Mouse (Mus musculus): ENCODE results near the gene Hoxb7. TPM values are rescaled to one million over a fixed set of nuclear protein-coding genes. Genes with fewer than 3 reads are reported as not detected.

The Hoxb7 gene
- polyA plus RNA-seq, 2 experiments: 2.7 to 4.4 TPM

- H3K27ac ChIP-seq (replicated peaks; ENCODE audit: low read depth, low read length): no peak overlapping the region
- peaks cover 95% of the 10 kb centered on the region for H3K27me3 ChIP-seq (ENCODE audit: control insufficient read depth, insufficient read depth, low read length)
- TF ChIP-seq POLR2A (IDR thresholded peaks at IDR 0.05; ENCODE audit: borderline replicate concordance, extremely low read depth, insufficient read depth, insufficient read length): no peak
- no peak for ATAC-seq (ENCODE audit: low FRiP score, low read depth)
- 0 out of 2 replicates have a peak, but pooled peaks cover 7% of the 10 kb centered on the region for H3K4me1 ChIP-seq (ENCODE audit: control insufficient read depth, insufficient read depth, low read length)
- no peak for DNase-seq (ENCODE audit: low spot score)
- H3K4me3 ChIP-seq (replicated peaks; ENCODE audit: low read length): no peak overlapping the region
- no peak overlapping the region for H3K9ac ChIP-seq (ENCODE audit: low read depth, low read length, severe bottlenecking)
- H3K9me3 ChIP-seq (ENCODE audit: control insufficient read depth, low read length): no peaks in the 10 kb centered on the region
- 22% methylated on average over 8 of the region's 8 CpGs for WGBS
- no peaks in the 10 kb centered on the region for H3K36me3 ChIP-seq (ENCODE audit: control insufficient read depth, insufficient read depth, low read length)
- H3K4me2 ChIP-seq (replicated peaks; ENCODE audit: low read depth, low read length, severe bottlenecking): no peak overlapping the region
Measured at GRCm38 (mm10) chr11:96264390-96265020, 21.9 kb upstream of the Hoxb7 start.

GRCm38 (mm10) chr11:96265954-96266353, 20.5 kb upstream of the Hoxb7 start:
- TF ChIP-seq POLR2A (IDR thresholded peaks at IDR 0.05; ENCODE audit: borderline replicate concordance, extremely low read depth, insufficient read depth, insufficient read length): no peak
- Histone ChIP-seq H3K9ac (ENCODE audit: low read depth, low read length, severe bottlenecking) (no peak overlapping the region), H3K4me2 (replicated peaks; ENCODE audit: low read depth, low read length, severe bottlenecking) (no peak overlapping the region), H3K27me3 (ENCODE audit: control insufficient read depth, insufficient read depth, low read length) (peaks cover 96% of the 10 kb centered on the region), H3K4me3 (replicated peaks; ENCODE audit: low read length) (no peak overlapping the region), H3K27ac (replicated peaks; ENCODE audit: low read depth, low read length) (no peak overlapping the region), H3K4me1 (ENCODE audit: control insufficient read depth, insufficient read depth, low read length) (0 out of 2 replicates have a peak, but pooled peaks cover 3% of the 10 kb centered on the region), H3K36me3 (ENCODE audit: control insufficient read depth, insufficient read depth, low read length) (no peaks in the 10 kb centered on the region), H3K9me3 (ENCODE audit: control insufficient read depth, low read length) (no peaks in the 10 kb centered on the region)
- WGBS: 5% methylated on average over 7 of the region's 7 CpGs
- DNase-seq (ENCODE audit: low spot score): no peak
- no peak for ATAC-seq (ENCODE audit: low FRiP score, low read depth)

GRCm38 (mm10) chr11:96267021-96267920, 19.2 kb upstream of the Hoxb7 start:
- WGBS: 29% methylated on average over 7 of the region's 7 CpGs
- ATAC-seq (ENCODE audit: low FRiP score, low read depth) (no peak), DNase-seq (ENCODE audit: low spot score) (no peak)
- no peak overlapping the region for H3K9ac ChIP-seq (ENCODE audit: low read depth, low read length, severe bottlenecking)
- no peak overlapping the region for H3K4me3 ChIP-seq (replicated peaks; ENCODE audit: low read length)
- no peak for TF ChIP-seq POLR2A (IDR thresholded peaks at IDR 0.05; ENCODE audit: borderline replicate concordance, extremely low read depth, insufficient read depth, insufficient read length)
- no peaks in the 10 kb centered on the region for H3K36me3 ChIP-seq (ENCODE audit: control insufficient read depth, insufficient read depth, low read length)
- no peak overlapping the region for H3K4me2 ChIP-seq (replicated peaks; ENCODE audit: low read depth, low read length, severe bottlenecking)
- no peak overlapping the region for H3K27ac ChIP-seq (replicated peaks; ENCODE audit: low read depth, low read length)
- H3K9me3 ChIP-seq (ENCODE audit: control insufficient read depth, low read length): no peaks in the 10 kb centered on the region
- H3K4me1 ChIP-seq (ENCODE audit: control insufficient read depth, insufficient read depth, low read length): no peaks in the 10 kb centered on the region
- peaks cover 97% of the 10 kb centered on the region for H3K27me3 ChIP-seq (ENCODE audit: control insufficient read depth, insufficient read depth, low read length)

GRCm38 (mm10) chr11:96268031-96268745, 18.2 kb upstream of the Hoxb7 start:
- Histone ChIP-seq H3K36me3 (ENCODE audit: control insufficient read depth, insufficient read depth, low read length) (no peaks in the 10 kb centered on the region), H3K9ac (ENCODE audit: low read depth, low read length, severe bottlenecking) (no peak overlapping the region), H3K4me1 (ENCODE audit: control insufficient read depth, insufficient read depth, low read length) (no peaks in the 10 kb centered on the region), H3K4me3 (replicated peaks; ENCODE audit: low read length) (no peak overlapping the region), H3K27me3 (ENCODE audit: control insufficient read depth, insufficient read depth, low read length) (peaks cover 97% of the 10 kb centered on the region), H3K4me2 (replicated peaks; ENCODE audit: low read depth, low read length, severe bottlenecking) (no peak overlapping the region), H3K9me3 (ENCODE audit: control insufficient read depth, low read length) (no peaks in the 10 kb centered on the region), H3K27ac (replicated peaks; ENCODE audit: low read depth, low read length) (no peak overlapping the region)
- no peak for TF ChIP-seq POLR2A (IDR thresholded peaks at IDR 0.05; ENCODE audit: borderline replicate concordance, extremely low read depth, insufficient read depth, insufficient read length)
- DNase-seq (ENCODE audit: low spot score) (no peak), ATAC-seq (ENCODE audit: low FRiP score, low read depth) (no peak)
- 22% methylated on average over 1 of the region's 1 CpGs for WGBS

DNA sequence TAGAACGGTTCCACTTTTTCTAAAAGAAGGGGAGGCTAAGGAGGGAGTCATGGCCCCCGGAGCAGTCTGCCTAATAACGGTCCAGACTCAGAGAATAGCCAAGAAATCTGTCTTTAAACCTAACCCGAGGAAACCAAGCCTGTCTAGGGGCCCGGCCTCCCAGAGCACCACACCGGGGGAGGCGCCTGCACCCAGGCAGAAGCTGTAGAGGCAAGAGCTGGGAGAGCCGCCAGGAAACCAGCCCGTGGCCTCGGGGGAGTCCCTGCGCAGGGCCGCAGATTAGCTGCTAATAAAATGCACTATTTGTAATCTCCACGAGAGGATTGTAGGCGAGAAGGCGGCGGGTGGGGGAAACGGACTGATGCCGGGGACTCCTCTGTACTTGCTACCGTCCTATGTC, 16.6 kb upstream of the Hoxb7 start:
- Histone ChIP-seq H3K27me3 (ENCODE audit: control insufficient read depth, insufficient read depth, low read length) (peaks cover 97% of the 10 kb centered on the region), H3K9me3 (ENCODE audit: control insufficient read depth, low read length) (no peaks in the 10 kb centered on the region), H3K36me3 (ENCODE audit: control insufficient read depth, insufficient read depth, low read length) (no peaks in the 10 kb centered on the region), H3K9ac (ENCODE audit: low read depth, low read length, severe bottlenecking) (no peak overlapping the region), H3K4me2 (replicated peaks; ENCODE audit: low read depth, low read length, severe bottlenecking) (no peak overlapping the region), H3K4me3 (replicated peaks; ENCODE audit: low read length) (no peak overlapping the region), H3K4me1 (ENCODE audit: control insufficient read depth, insufficient read depth, low read length) (no peaks in the 10 kb centered on the region), H3K27ac (replicated peaks; ENCODE audit: low read depth, low read length) (no peak overlapping the region)
- WGBS: 1% methylated on average over 19 of the region's 19 CpGs
- ATAC-seq (ENCODE audit: low FRiP score, low read depth) (no peak), DNase-seq (ENCODE audit: low spot score) (no peak)
- no peak for TF ChIP-seq POLR2A (IDR thresholded peaks at IDR 0.05; ENCODE audit: borderline replicate concordance, extremely low read depth, insufficient read depth, insufficient read length)
